Mouse (Mus musculus): ENCODE measurements around the gene Zfp574. TPM values are rescaled to one million over a fixed set of nuclear protein-coding genes. Genes with fewer than 3 reads are reported as not detected.

Zfp574 gene
- polyA plus RNA-seq, 1 experiment from 2014 or later, result 38.3 TPM

- H3K4me1 ChIP-seq (replicated peaks; ENCODE audit: control insufficient read depth, insufficient read depth, low read length), result peaks cover 9% of the 10 kb centered on the region; the same call in 1 of the 2 replicates
- no peak overlapping the region for H3K4me2 ChIP-seq (ENCODE audit: low read depth, low read length, severe bottlenecking)
- no peak for ATAC-seq (replicated peaks; ENCODE audit: low FRiP score)
- H3K4me3 ChIP-seq (ENCODE audit: low read depth, low read length), result no peak overlapping the region
- H3K27ac ChIP-seq (ENCODE audit: low read depth, low read length), result no peak overlapping the region
- no peak overlapping the region for H3K9ac ChIP-seq (ENCODE audit: low read length)
- peaks cover 2% of the 10 kb centered on the region; the same call in 1 of the 2 replicates for H3K9me3 ChIP-seq (ENCODE audit: control insufficient read depth, low read length)
- WGBS, result 90% methylated on average over 11 of the region's 11 CpGs
- H3K27me3 ChIP-seq (ENCODE audit: control insufficient read depth, insufficient read depth, low read length), result peaks cover 27% of the 10 kb centered on the region
- no peak for DNase-seq (ENCODE audit: low spot score)
- no peaks in the 10 kb centered on the region for H3K36me3 ChIP-seq (ENCODE audit: control insufficient read depth, insufficient read depth, low read length)
These were observed 58.9 kb downstream of the Zfp574 start for GRCm38 (mm10) chr7:25131247-25131646.

- Histone ChIP-seq H3K27me3 (ENCODE audit: control insufficient read depth, insufficient read depth, low read length) (peaks cover 27% of the 10 kb centered on the region), H3K9ac (ENCODE audit: low read length) (peak overlapping the region; percentile 21; the same call in 1 of the 2 replicates), H3K36me3 (ENCODE audit: control insufficient read depth, insufficient read depth, low read length) (no peaks in the 10 kb centered on the region), H3K27ac (ENCODE audit: low read depth, low read length) (no peak overlapping the region), H3K4me2 (ENCODE audit: low read depth, low read length, severe bottlenecking) (no peak overlapping the region), H3K4me3 (ENCODE audit: low read depth, low read length) (no peak overlapping the region), H3K4me1 (replicated peaks; ENCODE audit: control insufficient read depth, insufficient read depth, low read length) (peaks cover 9% of the 10 kb centered on the region; the same call in 1 of the 2 replicates), H3K9me3 (ENCODE audit: control insufficient read depth, low read length) (peaks cover 2% of the 10 kb centered on the region; the same call in 1 of the 2 replicates)
- DNase-seq (ENCODE audit: low spot score) (no peak), ATAC-seq (replicated peaks; ENCODE audit: low FRiP score) (no peak)
- 7% methylated on average over 25 of the region's 25 CpGs for WGBS
These were observed 60.1 kb downstream of the Zfp574 start for GRCm38 (mm10) chr7:25132318-25132960.

Small RNAs within 50 kb of the gene (microRNA-seq; reads per million reads assigned to microRNA genes)
- not detected for gene Mir6537 (ENCODE audit: insufficient number of aligned reads)

Other genes starting within 250 kb of the Zfp574 start
- 15.5 and 15.9 TPM in 2 replicates for gene Gm9844, start 210.4 kb upstream of the Zfp574 start, polyA plus RNA-seq (2014; fragmentation: Nextera tagmentation; extraction: Ambion mirVana)
- gene Lypd4, start 202.6 kb upstream of the Zfp574 start, polyA plus RNA-seq (2014; fragmentation: Nextera tagmentation; extraction: Ambion mirVana), result not detected in 2 replicates
- not detected in 2 replicates for gene Dmrtc2, start 202.5 kb upstream of the Zfp574 start, polyA plus RNA-seq (2014; fragmentation: Nextera tagmentation; extraction: Ambion mirVana)
- 1,722 and 1,731 TPM in 2 replicates for gene Rps19, start 188.2 kb upstream of the Zfp574 start, polyA plus RNA-seq (2014; fragmentation: Nextera tagmentation; extraction: Ambion mirVana)
- gene Cd79a, start 175.2 kb upstream of the Zfp574 start, polyA plus RNA-seq (2014; fragmentation: Nextera tagmentation; extraction: Ambion mirVana), result 0.31 and 0.37 TPM in 2 replicates
- gene Arhgef1, start 169.7 kb upstream of the Zfp574 start, polyA plus RNA-seq (2014; fragmentation: Nextera tagmentation; extraction: Ambion mirVana), result 65.7 and 69.5 TPM in 2 replicates
- gene Gm4881, start 128.1 kb upstream of the Zfp574 start, polyA plus RNA-seq (2014; fragmentation: Nextera tagmentation; extraction: Ambion mirVana), result 0.32 and 0.55 TPM in 2 replicates
- gene Rabac1, start 99.8 kb upstream of the Zfp574 start, polyA plus RNA-seq (2014; fragmentation: Nextera tagmentation; extraction: Ambion mirVana), result 82.6 and 87.3 TPM in 2 replicates
- 36.3 and 40.2 TPM in 2 replicates for gene Atp1a3, start 66.6 kb upstream of the Zfp574 start, polyA plus RNA-seq (2014; fragmentation: Nextera tagmentation; extraction: Ambion mirVana)
- gene Grik5, start 221 bp upstream of the Zfp574 start, polyA plus RNA-seq (2014; fragmentation: Nextera tagmentation; extraction: Ambion mirVana), result 13.6 and 14.0 TPM in 2 replicates
- 16.8 and 19.9 TPM in 2 replicates for gene Pou2f2, start 107.2 kb downstream of the Zfp574 start, polyA plus RNA-seq (2014; fragmentation: Nextera tagmentation; extraction: Ambion mirVana)
- 11.2 TPM in 2 replicates for gene Dedd2, start 148.0 kb downstream of the Zfp574 start, polyA plus RNA-seq (2014; fragmentation: Nextera tagmentation; extraction: Ambion mirVana)
- gene Zfp526, start 148.9 kb downstream of the Zfp574 start, polyA plus RNA-seq (2014; fragmentation: Nextera tagmentation; extraction: Ambion mirVana), result 3.5 and 3.8 TPM in 2 replicates
- 14.0 and 16.6 TPM in 2 replicates for gene Gsk3a, start 165.3 kb downstream of the Zfp574 start, polyA plus RNA-seq (2014; fragmentation: Nextera tagmentation; extraction: Ambion mirVana)
- gene Erf, start 178.2 kb downstream of the Zfp574 start, polyA plus RNA-seq (2014; fragmentation: Nextera tagmentation; extraction: Ambion mirVana), result 14.6 and 17.5 TPM in 2 replicates
- 40.3 and 44.2 TPM in 2 replicates for gene Cic, start 195.1 kb downstream of the Zfp574 start, polyA plus RNA-seq (2014; fragmentation: Nextera tagmentation; extraction: Ambion mirVana)
- 298 and 321 TPM in 2 replicates for gene Pafah1b3, start 225.4 kb downstream of the Zfp574 start, polyA plus RNA-seq (2014; fragmentation: Nextera tagmentation; extraction: Ambion mirVana)
- gene Prr19, start 228.8 kb downstream of the Zfp574 start, polyA plus RNA-seq (2014; fragmentation: Nextera tagmentation; extraction: Ambion mirVana), result 1.1 and 1.7 TPM in 2 replicates
- 6.7 and 7.7 TPM in 2 replicates for gene Tmem145, start 233.5 kb downstream of the Zfp574 start, polyA plus RNA-seq (2014; fragmentation: Nextera tagmentation; extraction: Ambion mirVana)
- 13.8 and 14.6 TPM in 2 replicates for gene Megf8, start 244.6 kb downstream of the Zfp574 start, polyA plus RNA-seq (2014; fragmentation: Nextera tagmentation; extraction: Ambion mirVana)